Mouse (Mus musculus): ENCODE measurements around the gene Magel2. TPM values are rescaled to one million over a fixed set of nuclear protein-coding genes. Genes with fewer than 3 reads are reported as not detected.

Magel2 gene
- polyA plus RNA-seq (2012): 0.01 TPM in 1 of 2 replicates, not detected in the other

GRCm38 (mm10) chr7:62376510-62377304, at the start of gene Magel2:
Gene Magel2, plus strand, starts transcription at chr7:62377010.
- peaks cover 31% of the 10 kb centered on the region for H3K9me3 ChIP-seq (ENCODE audit: control insufficient read depth, low read length)
- H3K4me3 ChIP-seq (replicated peaks): no peak within 1 kb of the TSS
- H3K4me1 ChIP-seq (ENCODE audit: control insufficient read depth): no peaks in the 10 kb centered on the region
- no peaks in the 10 kb centered on the region for H3K36me3 ChIP-seq (ENCODE audit: control insufficient read depth)
- no peak for TF ChIP-seq TAL1 (IDR thresholded peaks at IDR 0.05; ENCODE audit: low read length)
- TF ChIP-seq GATA1 (IDR thresholded peaks at IDR 0.05; ENCODE audit: low read length): no peak
- H3K27me3 ChIP-seq (ENCODE audit: control insufficient read depth): peaks cover 14% of the 10 kb centered on the region

- no peaks in the 10 kb centered on the region for H3K36me3 ChIP-seq (ENCODE audit: control insufficient read depth)
- peaks cover 10% of the 10 kb centered on the region for H3K27me3 ChIP-seq (ENCODE audit: control insufficient read depth)
- TF ChIP-seq GATA1 (IDR thresholded peaks at IDR 0.05; ENCODE audit: low read length): no peak
- H3K9me3 ChIP-seq (ENCODE audit: control insufficient read depth, low read length): peaks cover 11% of the 10 kb centered on the region
- H3K4me1 ChIP-seq (ENCODE audit: control insufficient read depth): no peaks in the 10 kb centered on the region
- no peak overlapping the region for H3K4me3 ChIP-seq (replicated peaks)
Observed at GRCm38 (mm10) chr7:62345411-62345810, 31.4 kb upstream of the Magel2 start.

GRCm38 (mm10) chr7:62346269-62346668, 30.5 kb upstream of the Magel2 start, which contains the start of gene Ndn:
Gene Ndn, plus strand, starts transcription at chr7:62346569.
- no peaks in the 10 kb centered on the region for H3K36me3 ChIP-seq (ENCODE audit: control insufficient read depth)
- no peak within 1 kb of the TSS for H3K4me3 ChIP-seq (replicated peaks)
- peaks cover 11% of the 10 kb centered on the region for H3K9me3 ChIP-seq (ENCODE audit: control insufficient read depth, low read length)
- peaks cover 10% of the 10 kb centered on the region for H3K27me3 ChIP-seq (ENCODE audit: control insufficient read depth)
- TF ChIP-seq TAL1 (IDR thresholded peaks at IDR 0.05; ENCODE audit: low read length) (no peak), GATA1 (IDR thresholded peaks at IDR 0.05; ENCODE audit: low read length) (no peak)
- no peaks in the 10 kb centered on the region for H3K4me1 ChIP-seq (ENCODE audit: control insufficient read depth)

GRCm38 (mm10) chr7:62348106-62348803, 28.6 kb upstream of the Magel2 start:
- TF ChIP-seq GATA1 (IDR thresholded peaks at IDR 0.05; ENCODE audit: low read length) (no peak), TAL1 (IDR thresholded peaks at IDR 0.05; ENCODE audit: low read length) (no peak)
- Histone ChIP-seq H3K4me3 (replicated peaks) (peak overlapping the region; percentile 9), H3K27me3 (ENCODE audit: control insufficient read depth) (peaks cover 10% of the 10 kb centered on the region), H3K36me3 (ENCODE audit: control insufficient read depth) (no peaks in the 10 kb centered on the region), H3K4me1 (ENCODE audit: control insufficient read depth) (no peaks in the 10 kb centered on the region), H3K9me3 (ENCODE audit: control insufficient read depth, low read length) (peaks cover 11% of the 10 kb centered on the region)

GRCm38 (mm10) chr7:62348804-62349190, 28.0 kb upstream of the Magel2 start:
- TF ChIP-seq GATA1 (IDR thresholded peaks at IDR 0.05; ENCODE audit: low read length): no peak
- TF ChIP-seq TAL1 (IDR thresholded peaks at IDR 0.05; ENCODE audit: low read length): no peak
- Histone ChIP-seq H3K4me3 (replicated peaks) (no peak overlapping the region), H3K4me1 (ENCODE audit: control insufficient read depth) (no peaks in the 10 kb centered on the region), H3K36me3 (ENCODE audit: control insufficient read depth) (no peaks in the 10 kb centered on the region), H3K27me3 (ENCODE audit: control insufficient read depth) (peaks cover 10% of the 10 kb centered on the region), H3K9me3 (ENCODE audit: control insufficient read depth, low read length) (peaks cover 11% of the 10 kb centered on the region)

- H3K27me3 ChIP-seq (ENCODE audit: control insufficient read depth): peaks cover 10% of the 10 kb centered on the region
- H3K4me1 ChIP-seq (ENCODE audit: control insufficient read depth): no peaks in the 10 kb centered on the region
- H3K4me3 ChIP-seq (replicated peaks): no peak overlapping the region
- TF ChIP-seq GATA1 (IDR thresholded peaks at IDR 0.05; ENCODE audit: low read length): no peak
- no peak for TF ChIP-seq TAL1 (IDR thresholded peaks at IDR 0.05; ENCODE audit: low read length)
- H3K36me3 ChIP-seq (ENCODE audit: control insufficient read depth): no peaks in the 10 kb centered on the region
- peaks cover 11% of the 10 kb centered on the region for H3K9me3 ChIP-seq (ENCODE audit: control insufficient read depth, low read length)
Observed at GRCm38 (mm10) chr7:62351266-62351665, 25.5 kb upstream of the Magel2 start.

- Histone ChIP-seq H3K4me3 (replicated peaks) (no peak overlapping the region), H3K27me3 (ENCODE audit: control insufficient read depth) (no peaks in the 10 kb centered on the region), H3K9me3 (ENCODE audit: control insufficient read depth, low read length) (peaks cover 2% of the 10 kb centered on the region; the same call in 1 of the 2 replicates), H3K36me3 (ENCODE audit: control insufficient read depth) (no peaks in the 10 kb centered on the region), H3K4me1 (ENCODE audit: control insufficient read depth) (no peaks in the 10 kb centered on the region)
- TF ChIP-seq GATA1 (IDR thresholded peaks at IDR 0.05; ENCODE audit: low read length) (no peak), TAL1 (IDR thresholded peaks at IDR 0.05; ENCODE audit: low read length) (no peak)
Observed at GRCm38 (mm10) chr7:62365039-62365636, 11.7 kb upstream of the Magel2 start.

GRCm38 (mm10) chr7:62366730-62367129, 10.1 kb upstream of the Magel2 start:
- TF ChIP-seq GATA1 (IDR thresholded peaks at IDR 0.05; ENCODE audit: low read length): no peak
- TF ChIP-seq TAL1 (IDR thresholded peaks at IDR 0.05; ENCODE audit: low read length): no peak
- H3K4me3 ChIP-seq (replicated peaks): no peak overlapping the region
- peaks cover 2% of the 10 kb centered on the region; the same call in 1 of the 2 replicates for H3K9me3 ChIP-seq (ENCODE audit: control insufficient read depth, low read length)
- H3K36me3 ChIP-seq (ENCODE audit: control insufficient read depth): no peaks in the 10 kb centered on the region
- no peaks in the 10 kb centered on the region for H3K4me1 ChIP-seq (ENCODE audit: control insufficient read depth)
- H3K27me3 ChIP-seq (ENCODE audit: control insufficient read depth): no peaks in the 10 kb centered on the region

- Histone ChIP-seq H3K4me1 (ENCODE audit: control insufficient read depth) (no peaks in the 10 kb centered on the region), H3K27me3 (ENCODE audit: control insufficient read depth) (peaks cover 14% of the 10 kb centered on the region), H3K9me3 (ENCODE audit: control insufficient read depth, low read length) (peaks cover 31% of the 10 kb centered on the region), H3K4me3 (replicated peaks) (no peak overlapping the region), H3K36me3 (ENCODE audit: control insufficient read depth) (no peaks in the 10 kb centered on the region)
- no peak for TF ChIP-seq TAL1 (IDR thresholded peaks at IDR 0.05; ENCODE audit: low read length)
- no peak for TF ChIP-seq GATA1 (IDR thresholded peaks at IDR 0.05; ENCODE audit: low read length)
Observed at GRCm38 (mm10) chr7:62375658-62376057, 1.2 kb upstream of the Magel2 start.

Measured in erythroblast, embryonic 14.5 days (primary cell).